Mouse (Mus musculus): Measurements from ENCODE around the gene Heatr6. TPM values are rescaled to one million over a fixed set of nuclear protein-coding genes. Genes with fewer than 3 reads are reported as not detected.

The Heatr6 gene
- polyA plus RNA-seq, 1 experiment from 2014 or later: 34.4 TPM

DNA sequence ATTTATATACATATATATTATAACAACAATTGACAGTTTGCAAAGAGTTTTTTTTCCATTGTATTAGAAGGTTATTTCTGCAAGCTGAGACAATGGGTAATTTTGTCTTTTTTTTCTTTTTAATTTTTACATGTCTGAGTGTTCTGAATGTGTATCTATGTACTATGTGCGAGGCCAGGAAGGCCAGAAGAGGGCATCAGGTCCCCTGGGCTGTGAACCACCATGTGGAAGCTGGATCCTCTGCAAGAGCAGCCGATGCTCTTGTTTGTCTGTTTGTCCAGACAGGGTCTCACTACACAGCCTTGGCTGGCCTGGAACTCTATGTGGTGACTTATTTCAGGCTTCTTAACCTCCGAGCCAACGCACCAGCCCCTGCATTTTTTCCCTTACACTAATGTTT lies 37.6 kb downstream of the Heatr6 start:
- Histone ChIP-seq H3K27me3 (no peaks in the 10 kb centered on the region), H3K4me1 (no peaks in the 10 kb centered on the region), H3K27ac (no peak overlapping the region), H3K4me3 (no peak overlapping the region), H3K9ac (no peak overlapping the region), H3K9me3 (no peaks in the 10 kb centered on the region), H3K4me2 (replicated peaks) (no peak overlapping the region), H3K36me3 (peaks cover 3% of the 10 kb centered on the region; the same call in 1 of the 2 replicates)
- ATAC-seq (ENCODE audit: low FRiP score, low read depth): no peak
- WGBS: 73% methylated on average over 4 of the region's 4 CpGs

DNA sequence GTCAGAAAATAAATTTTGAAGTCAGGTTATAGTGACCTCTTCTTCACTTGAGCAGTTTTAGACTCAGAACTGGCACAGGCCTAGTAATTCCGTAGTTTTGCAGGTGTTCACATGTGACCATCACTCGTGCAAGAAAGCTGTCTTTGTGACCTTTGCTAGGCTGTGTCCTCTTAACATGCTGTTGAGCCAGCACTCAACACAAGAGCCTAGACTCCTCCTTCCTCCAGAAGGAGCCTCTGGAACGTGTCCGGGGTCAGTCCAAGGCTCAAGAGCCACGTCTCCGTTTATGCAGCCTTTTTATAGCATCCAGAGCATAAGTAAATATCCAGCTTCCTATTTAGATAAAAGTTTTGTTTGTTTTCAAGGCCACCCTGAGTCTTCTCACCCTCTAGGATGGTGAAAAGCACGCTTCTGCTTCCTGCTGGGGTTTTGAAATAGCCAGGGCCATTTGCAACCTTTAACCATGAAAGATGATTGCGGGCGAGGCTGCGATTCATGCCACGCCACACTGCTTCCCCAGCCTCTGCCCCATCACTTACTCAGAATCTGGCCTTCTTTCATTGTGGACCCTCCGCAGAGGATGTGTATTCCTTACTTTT lies 38.9 kb downstream of the Heatr6 start:
- 82% methylated on average over 12 of the region's 12 CpGs for WGBS
- H3K4me1 ChIP-seq: no peaks in the 10 kb centered on the region
- no peak overlapping the region for H3K27ac ChIP-seq
- no peak overlapping the region for H3K4me2 ChIP-seq (replicated peaks)
- H3K36me3 ChIP-seq: no peaks in the 10 kb centered on the region
- no peak overlapping the region for H3K4me3 ChIP-seq
- H3K9ac ChIP-seq: no peak overlapping the region
- no peaks in the 10 kb centered on the region for H3K9me3 ChIP-seq
- ATAC-seq (ENCODE audit: low FRiP score, low read depth): no peak
- H3K27me3 ChIP-seq: no peaks in the 10 kb centered on the region

DNA sequence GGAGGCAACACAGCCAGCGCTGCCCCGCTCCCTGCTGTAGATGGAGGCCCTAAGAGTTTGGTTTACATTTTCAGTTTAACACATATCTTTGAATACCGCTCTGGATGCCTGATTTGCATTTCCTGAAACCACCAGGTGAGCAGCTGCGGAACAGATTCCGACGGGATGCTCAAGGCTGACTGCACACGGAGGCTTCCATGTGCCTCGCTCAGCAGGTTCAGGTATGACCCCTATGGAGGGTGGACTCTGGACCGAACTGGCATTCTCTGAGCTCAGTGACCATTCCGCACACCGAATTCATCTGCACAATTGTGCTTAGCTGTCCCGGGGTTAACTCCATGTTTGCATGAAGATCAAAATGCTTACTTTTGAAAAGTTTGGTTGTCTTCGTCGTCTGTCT lies 39.8 kb downstream of the Heatr6 start:
- Histone ChIP-seq H3K4me2 (replicated peaks) (no peak overlapping the region), H3K4me1 (no peaks in the 10 kb centered on the region), H3K9ac (no peak overlapping the region), H3K27ac (no peak overlapping the region), H3K4me3 (no peak overlapping the region), H3K9me3 (no peaks in the 10 kb centered on the region), H3K27me3 (no peaks in the 10 kb centered on the region), H3K36me3 (no peaks in the 10 kb centered on the region)
- WGBS: 86% methylated on average over 14 of the region's 14 CpGs
- no peak for ATAC-seq (ENCODE audit: low FRiP score, low read depth)

DNA sequence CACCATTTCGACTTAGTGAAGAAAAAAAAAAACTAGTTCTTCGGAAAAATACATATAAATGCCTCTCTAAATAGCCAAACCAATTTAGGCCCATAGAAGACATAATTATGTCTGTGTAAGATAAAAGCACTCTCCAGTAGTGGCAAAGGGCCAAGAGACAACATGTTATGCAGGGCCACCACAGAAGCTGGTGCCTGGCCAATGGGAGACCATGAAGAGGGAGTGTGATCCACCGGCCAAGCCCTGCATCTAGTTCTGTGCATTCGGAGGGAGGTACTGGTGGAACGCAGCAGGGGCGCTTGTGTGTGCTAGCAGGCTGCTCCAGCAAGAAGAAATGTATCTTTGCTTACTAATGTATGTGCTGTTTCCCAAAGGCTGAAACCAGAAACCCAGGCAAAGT lies 42.6 kb downstream of the Heatr6 start:
- H3K4me1 ChIP-seq: no peaks in the 10 kb centered on the region
- H3K27ac ChIP-seq: no peak overlapping the region
- no peak overlapping the region for H3K9ac ChIP-seq
- H3K4me2 ChIP-seq (replicated peaks): no peak overlapping the region
- no peaks in the 10 kb centered on the region for H3K36me3 ChIP-seq
- 77% methylated on average over 6 of the region's 6 CpGs for WGBS
- no peak for ATAC-seq (ENCODE audit: low FRiP score, low read depth)
- H3K4me3 ChIP-seq: no peak overlapping the region
- H3K9me3 ChIP-seq: no peaks in the 10 kb centered on the region
- H3K27me3 ChIP-seq: no peaks in the 10 kb centered on the region

DNA sequence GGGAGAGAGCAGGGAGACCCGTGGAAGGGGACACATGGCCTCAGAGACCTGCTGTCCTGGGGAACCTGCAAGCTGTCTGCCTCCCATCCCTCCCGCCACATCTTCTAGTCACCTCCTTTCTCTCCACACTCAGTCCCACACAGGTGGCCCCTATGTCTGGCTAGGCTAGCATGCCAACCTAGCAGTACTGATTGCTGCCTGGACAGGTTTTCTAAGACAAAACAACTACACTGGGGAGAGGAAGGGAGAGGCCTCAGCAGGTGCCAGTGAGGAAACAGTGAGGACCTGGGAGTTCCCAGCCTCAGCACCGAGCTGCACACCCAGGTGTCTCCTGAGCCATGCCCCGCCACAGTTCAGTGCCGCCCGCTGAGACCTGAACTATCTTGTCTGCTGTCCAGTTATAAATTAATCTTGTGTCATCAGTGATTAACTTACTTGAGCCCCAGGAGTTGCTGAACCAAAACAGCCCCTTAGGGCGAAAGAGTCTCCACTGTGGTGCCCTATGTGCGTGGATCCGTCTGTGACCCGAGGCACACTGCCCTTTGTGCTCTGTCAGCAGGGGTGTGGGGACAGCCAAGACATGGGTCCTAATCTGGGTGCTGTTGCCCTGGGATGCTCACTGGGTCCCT lies 43.6 kb downstream of the Heatr6 start:
- WGBS: 71% methylated on average over 10 of the region's 10 CpGs

DNA sequence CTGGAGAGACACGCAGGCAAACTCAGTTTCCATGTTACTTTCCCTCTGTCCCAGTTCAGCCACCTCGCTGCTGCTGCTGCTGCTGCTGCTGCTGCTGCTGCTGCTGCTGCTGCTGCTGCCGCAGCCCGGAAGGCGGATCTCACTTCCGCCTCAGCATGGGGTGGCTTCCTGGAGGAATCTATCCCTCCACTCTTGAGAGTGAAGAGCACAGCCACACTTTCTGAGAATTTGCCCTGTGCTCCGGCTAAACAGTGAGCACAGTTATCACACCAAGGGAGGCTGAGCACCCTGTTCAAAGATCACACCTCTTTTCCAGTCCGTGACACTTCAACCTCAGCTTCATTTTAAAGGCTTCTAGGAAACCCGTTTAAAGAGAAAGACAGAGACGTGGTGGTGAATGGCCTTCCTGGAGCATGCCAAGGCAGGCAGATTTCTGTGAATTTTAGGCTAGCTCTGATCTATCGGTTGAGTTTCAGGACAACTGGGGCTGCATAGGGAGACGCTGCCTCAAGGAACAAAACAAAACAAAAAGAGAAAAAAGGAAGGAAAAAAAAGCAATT lies 46.5 kb downstream of the Heatr6 start:
- Histone ChIP-seq H3K36me3 (no peaks in the 10 kb centered on the region), H3K4me3 (no peak overlapping the region), H3K27ac (no peak overlapping the region), H3K4me2 (replicated peaks) (no peak overlapping the region), H3K4me1 (no peaks in the 10 kb centered on the region), H3K27me3 (no peaks in the 10 kb centered on the region), H3K9me3 (no peaks in the 10 kb centered on the region), H3K9ac (no peak overlapping the region)
- 73% methylated on average over 12 of the region's 12 CpGs for WGBS
- ATAC-seq (ENCODE audit: low FRiP score, low read depth): no peak

More for the DNA sequence above, 43.6 kb downstream of the Heatr6 start:
- H3K9me3 ChIP-seq: no peaks in the 10 kb centered on the region
- H3K36me3 ChIP-seq: no peaks in the 10 kb centered on the region
- no peak overlapping the region for H3K9ac ChIP-seq
- ATAC-seq (ENCODE audit: low FRiP score, low read depth): no peak
- H3K4me2 ChIP-seq (replicated peaks): no peak overlapping the region
- H3K4me1 ChIP-seq: no peaks in the 10 kb centered on the region
- no peaks in the 10 kb centered on the region for H3K27me3 ChIP-seq
- H3K4me3 ChIP-seq: no peak overlapping the region
- no peak overlapping the region for H3K27ac ChIP-seq

DNA sequence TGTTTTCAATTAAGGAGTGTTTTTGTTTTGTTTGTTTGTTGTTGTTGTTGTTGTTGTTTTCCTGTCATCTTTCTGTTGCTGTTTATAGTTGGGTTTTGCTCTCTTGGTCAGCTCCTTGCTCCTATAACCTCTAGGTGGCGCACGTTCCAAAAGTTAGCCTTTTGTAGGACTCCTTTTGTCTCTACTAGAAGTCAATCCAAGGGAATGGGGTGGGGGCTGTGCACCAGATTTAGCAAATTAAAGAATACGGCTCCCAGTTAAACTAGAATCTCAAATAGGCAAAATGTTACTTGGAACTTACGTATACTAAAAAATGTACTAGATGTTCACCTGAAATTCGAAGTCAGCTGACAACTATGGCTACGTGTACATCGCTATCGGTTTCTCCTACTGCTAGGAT lies 48.7 kb downstream of the Heatr6 start:
- Histone ChIP-seq H3K4me3 (no peak overlapping the region), H3K27ac (no peak overlapping the region), H3K27me3 (no peaks in the 10 kb centered on the region), H3K4me1 (no peaks in the 10 kb centered on the region), H3K4me2 (replicated peaks) (no peak overlapping the region), H3K9ac (no peak overlapping the region), H3K36me3 (no peaks in the 10 kb centered on the region), H3K9me3 (no peaks in the 10 kb centered on the region; the same call in 1 of the 2 replicates)
- ATAC-seq (ENCODE audit: low FRiP score, low read depth): no peak
- WGBS: 66% methylated on average over 8 of the region's 8 CpGs

DNA sequence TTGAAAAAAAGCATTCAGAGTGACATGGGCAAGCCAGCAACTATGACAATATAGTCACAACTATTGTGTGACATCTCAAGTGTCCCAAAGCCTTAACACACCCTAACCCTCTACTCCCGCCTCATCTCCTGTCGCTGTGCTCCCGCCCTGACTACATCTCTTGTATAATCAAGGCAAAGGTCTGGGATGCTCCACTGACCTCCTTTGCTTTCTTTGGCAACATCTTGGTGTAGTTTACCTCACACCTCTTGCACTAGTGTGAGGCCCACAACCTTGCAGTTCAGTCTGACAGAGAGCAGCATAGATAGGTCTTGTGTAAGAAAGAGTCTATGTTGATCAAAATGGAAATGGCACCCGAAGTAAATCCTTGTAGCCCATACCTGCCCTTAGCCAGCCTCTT lies 49.1 kb downstream of the Heatr6 start:
- H3K36me3 ChIP-seq: no peaks in the 10 kb centered on the region
- no peaks in the 10 kb centered on the region for H3K27me3 ChIP-seq
- no peak for ATAC-seq (ENCODE audit: low FRiP score, low read depth)
- no peak overlapping the region for H3K27ac ChIP-seq
- H3K4me3 ChIP-seq: no peak overlapping the region
- H3K4me2 ChIP-seq (replicated peaks): no peak overlapping the region
- no peaks in the 10 kb centered on the region for H3K4me1 ChIP-seq
- H3K9ac ChIP-seq: no peak overlapping the region
- 89% methylated on average over 4 of the region's 4 CpGs for WGBS
- no peaks in the 10 kb centered on the region; the same call in 1 of the 2 replicates for H3K9me3 ChIP-seq

DNA sequence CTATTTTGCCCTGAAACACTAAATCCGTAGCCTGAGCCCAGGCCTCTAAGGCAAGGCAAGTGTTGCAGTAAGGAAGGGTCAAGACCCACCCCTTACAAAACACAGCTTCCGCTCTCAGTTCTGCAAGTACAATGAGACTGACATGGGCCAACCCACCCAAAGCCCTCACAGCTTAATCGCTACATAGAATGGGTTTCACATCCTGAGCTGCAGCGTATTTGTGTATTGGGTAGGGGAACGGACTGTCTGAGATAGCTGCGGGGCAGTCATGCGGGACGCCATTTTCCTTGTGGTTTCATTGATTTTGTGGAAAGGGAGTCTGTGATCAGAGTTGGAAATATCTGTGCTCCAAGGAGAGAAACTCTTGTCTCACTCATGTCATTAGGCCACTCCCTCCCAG lies 56.9 kb downstream of the Heatr6 start:
- Histone ChIP-seq H3K4me2 (replicated peaks) (no peak overlapping the region), H3K4me3 (no peak overlapping the region), H3K27me3 (no peaks in the 10 kb centered on the region), H3K36me3 (no peaks in the 10 kb centered on the region), H3K4me1 (no peaks in the 10 kb centered on the region), H3K9ac (no peak overlapping the region), H3K9me3 (no peaks in the 10 kb centered on the region; the same call in 1 of the 2 replicates), H3K27ac (no peak overlapping the region)
- 87% methylated on average over 8 of the region's 8 CpGs for WGBS
- no peak for ATAC-seq (ENCODE audit: low FRiP score, low read depth)

DNA sequence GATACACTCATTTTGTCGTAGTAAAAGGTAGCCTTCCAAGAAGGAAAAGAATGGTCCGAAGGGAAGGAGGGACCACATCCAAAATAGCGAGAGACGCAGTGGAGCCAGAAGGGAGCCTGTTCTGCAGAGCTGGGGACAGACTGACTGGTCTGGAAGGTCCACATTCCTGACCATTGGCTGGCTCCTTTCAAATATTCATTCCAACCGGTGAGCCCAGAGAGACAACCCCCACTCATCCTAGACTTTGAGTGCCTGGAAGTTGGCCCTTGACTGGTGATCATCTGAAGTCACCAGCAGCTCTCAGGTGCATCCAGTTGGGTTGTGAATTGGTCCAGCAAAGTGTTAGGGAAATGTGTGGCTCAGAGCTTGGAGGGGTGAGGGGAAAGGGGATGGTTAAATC lies 61.7 kb downstream of the Heatr6 start:
- no peak for ATAC-seq (ENCODE audit: low FRiP score, low read depth)
- Histone ChIP-seq H3K4me3 (no peak overlapping the region), H3K36me3 (no peaks in the 10 kb centered on the region), H3K27ac (no peak overlapping the region), H3K4me2 (replicated peaks) (no peak overlapping the region), H3K27me3 (no peaks in the 10 kb centered on the region; the same call in 1 of the 2 replicates), H3K4me1 (peaks cover 5% of the 10 kb centered on the region; the same call in 1 of the 2 replicates), H3K9me3 (no peaks in the 10 kb centered on the region), H3K9ac (no peak overlapping the region)
- 71% methylated on average over 5 of the region's 5 CpGs for WGBS

DNA sequence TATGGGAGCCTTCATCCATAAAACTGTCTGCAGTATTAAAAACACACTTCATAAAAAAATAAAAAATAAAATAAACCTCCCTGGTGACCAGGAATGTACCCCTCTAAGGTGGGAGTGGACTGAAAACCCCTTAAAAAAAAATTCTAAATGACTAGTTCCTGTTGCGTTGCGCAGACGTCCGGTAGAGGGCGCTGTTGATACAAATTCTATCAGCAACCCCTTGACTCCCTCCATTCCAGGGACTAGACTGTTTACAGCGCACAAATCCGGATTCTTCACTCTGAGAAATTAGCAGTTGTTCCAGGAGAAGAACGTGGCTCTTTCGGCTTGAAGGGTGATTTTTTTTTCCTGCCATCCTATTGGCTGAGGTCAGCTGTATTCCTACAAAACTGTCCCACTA lies 62.1 kb downstream of the Heatr6 start:
- Histone ChIP-seq H3K27ac (no peak overlapping the region), H3K4me1 (peaks cover 6% of the 10 kb centered on the region; the same call in 1 of the 2 replicates), H3K4me2 (replicated peaks) (no peak overlapping the region), H3K27me3 (no peaks in the 10 kb centered on the region; the same call in 1 of the 2 replicates), H3K9ac (no peak overlapping the region), H3K36me3 (no peaks in the 10 kb centered on the region), H3K9me3 (no peaks in the 10 kb centered on the region), H3K4me3 (no peak overlapping the region)
- WGBS: 8% methylated on average over 9 of the region's 9 CpGs
- no peak for ATAC-seq (ENCODE audit: low FRiP score, low read depth)

DNA sequence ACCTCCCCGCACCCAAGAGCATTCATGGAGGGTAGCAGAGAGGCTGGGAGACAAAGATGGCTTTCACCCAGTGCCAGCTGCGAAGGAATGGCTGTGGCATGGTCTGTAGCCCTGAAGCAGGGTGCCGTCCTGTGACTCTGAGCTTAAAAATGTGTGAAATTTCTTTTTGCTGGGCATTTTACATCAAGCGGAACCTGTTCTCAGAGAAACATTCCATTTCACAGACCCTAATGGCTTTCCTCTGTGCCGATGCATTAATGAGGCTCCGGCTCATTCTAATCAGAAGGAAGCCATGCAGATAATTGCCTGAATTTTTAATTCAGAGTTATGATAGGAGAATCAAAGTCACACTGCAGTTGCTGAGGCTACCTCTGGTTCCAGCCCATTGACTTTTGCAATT lies 63.6 kb downstream of the Heatr6 start:
- H3K36me3 ChIP-seq: no peaks in the 10 kb centered on the region
- peaks cover 6% of the 10 kb centered on the region; the same call in 1 of the 2 replicates for H3K4me1 ChIP-seq
- no peak for ATAC-seq (ENCODE audit: low FRiP score, low read depth)

More for the DNA sequence above, 63.6 kb downstream of the Heatr6 start:
- H3K4me3 ChIP-seq: no peak overlapping the region
- no peak overlapping the region for H3K27ac ChIP-seq
- no peaks in the 10 kb centered on the region; the same call in 1 of the 2 replicates for H3K27me3 ChIP-seq
- no peaks in the 10 kb centered on the region for H3K9me3 ChIP-seq
- 70% methylated on average over 6 of the region's 6 CpGs for WGBS
- H3K4me2 ChIP-seq (replicated peaks): no peak overlapping the region
- H3K9ac ChIP-seq: no peak overlapping the region

All from limb, embryonic 13.5 days (tissue).